Mouse (Mus musculus): ENCODE measurements at regions not wholly inside any gene's neighbourhood (a gene's known extent, or its start where the extent isn't known, plus 50 kb on each side); places are given as distances from the start of the nearest gene placed in this dataset.

DNA sequence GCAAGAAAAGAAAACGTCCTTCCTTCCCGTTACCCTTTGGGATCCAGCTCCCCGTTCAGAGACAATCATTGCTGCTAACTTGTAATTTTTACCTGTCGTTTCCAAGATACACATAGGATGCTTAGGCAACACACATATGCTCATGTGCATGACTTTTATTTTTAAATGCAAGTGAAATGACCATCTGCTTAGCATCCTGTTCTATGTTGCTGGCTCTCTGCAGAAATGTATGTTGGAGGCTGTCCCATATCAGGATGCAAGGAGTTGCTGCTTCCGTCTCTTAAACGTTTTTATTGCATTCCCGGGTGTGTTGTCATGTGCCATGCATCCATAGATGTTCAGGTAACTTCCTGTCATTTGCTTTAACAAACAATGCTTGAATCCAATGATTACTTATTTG is 304.9 kb upstream of the Fam92a start:
- DNase-seq (ENCODE audit: low read depth, low spot score), result no peak
- 82% methylated on average over 7 of the region's 7 CpGs for WGBS

DNA sequence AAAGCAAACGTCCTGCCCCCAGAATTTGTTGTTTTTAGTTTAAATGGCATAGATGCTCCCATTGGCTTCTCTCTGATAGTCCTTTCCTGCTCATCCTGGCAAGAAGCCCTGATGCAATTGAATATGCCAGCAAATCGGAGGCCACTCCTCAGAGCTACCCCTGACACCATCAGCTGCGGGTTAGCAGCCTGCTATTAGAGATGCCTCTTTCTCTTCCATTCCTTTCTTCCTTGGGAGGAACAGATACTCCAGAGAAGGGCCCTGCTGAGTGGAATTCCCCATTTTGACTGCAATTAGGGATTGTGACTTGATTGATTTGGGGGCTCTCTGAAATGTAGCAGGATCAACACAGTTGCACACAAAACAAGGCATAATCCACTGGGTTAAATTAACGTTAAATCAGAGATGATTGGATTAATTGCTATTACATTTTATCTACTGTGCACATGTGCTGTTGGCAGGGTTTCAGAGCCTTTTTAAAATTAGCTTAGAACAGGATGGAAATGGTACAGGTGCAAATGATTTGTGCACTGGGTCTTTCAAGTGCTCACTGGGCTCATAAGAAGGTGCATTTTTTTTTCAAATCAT is 303.3 kb upstream of the Fam92a start:
- 59% methylated on average over 4 of the region's 4 CpGs for WGBS
- DNase-seq (ENCODE audit: low read depth, low spot score), result no peak

DNA sequence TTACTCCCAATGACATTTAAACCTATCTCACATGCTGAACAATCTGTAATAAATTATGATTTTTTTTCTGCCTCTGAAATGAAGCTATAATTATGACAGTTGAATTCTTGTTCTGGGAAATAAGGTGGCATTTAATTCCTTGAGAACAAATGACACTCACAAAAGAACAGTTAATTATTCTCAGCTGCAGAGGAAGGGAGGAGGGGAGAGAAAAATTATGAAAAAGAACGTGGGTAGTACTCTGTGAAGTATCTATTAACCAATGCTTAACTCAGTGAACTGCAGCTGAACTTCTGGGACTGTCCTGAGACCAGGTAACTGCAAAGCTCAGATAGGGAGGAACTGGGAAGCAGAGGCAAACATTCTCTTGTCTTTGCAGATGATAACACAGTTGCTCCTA is 302.6 kb upstream of the Fam92a start:
- 41% methylated on average over 1 of the region's 1 CpGs for WGBS
- no peak for DNase-seq (ENCODE audit: low read depth, low spot score)

DNA sequence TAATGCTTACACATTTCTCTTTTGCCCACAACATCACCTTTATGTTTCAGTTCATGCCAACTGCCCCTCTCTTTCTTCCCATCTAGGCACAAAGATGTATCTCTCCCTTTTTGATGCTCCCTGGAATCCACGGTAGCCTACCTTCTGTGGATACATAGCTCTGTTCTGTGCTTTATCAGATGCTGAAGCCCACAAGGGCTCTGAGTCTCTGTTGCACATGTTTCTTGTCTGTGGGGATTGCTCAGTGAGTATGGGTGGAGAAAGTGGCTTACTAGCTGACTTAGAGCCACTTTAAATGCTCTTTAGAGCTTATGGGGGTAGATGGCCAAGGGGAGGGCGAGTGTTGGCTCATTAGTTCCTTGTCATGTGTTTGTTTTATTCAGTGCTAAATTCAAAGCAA is 289.9 kb upstream of the Fam92a start:
- DNase-seq (ENCODE audit: low read depth, low spot score), result no peak
- 64% methylated on average over 2 of the region's 2 CpGs for WGBS

DNA sequence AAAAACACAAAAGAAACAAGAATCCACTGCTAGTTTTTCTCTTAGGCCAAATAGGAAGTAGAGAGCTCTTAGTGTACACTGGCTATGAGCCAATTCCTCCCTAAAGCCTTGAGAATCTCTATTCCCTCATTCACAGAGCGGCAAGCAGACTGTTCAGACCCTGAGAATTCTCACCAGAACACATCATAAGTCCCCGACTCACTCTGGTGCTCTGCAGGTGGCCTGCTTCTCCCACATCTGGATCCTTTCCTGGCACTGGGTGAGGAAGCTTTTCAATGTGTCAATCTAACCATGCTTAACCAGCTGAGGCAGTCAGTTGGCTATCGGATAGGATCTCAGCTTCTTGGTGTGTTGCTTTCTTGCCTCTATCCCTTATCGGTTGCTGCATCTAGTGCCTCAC is 289.4 kb upstream of the Fam92a start:
- 63% methylated on average over 4 of the region's 4 CpGs for WGBS
- DNase-seq (ENCODE audit: low read depth, low spot score), result no peak

DNA sequence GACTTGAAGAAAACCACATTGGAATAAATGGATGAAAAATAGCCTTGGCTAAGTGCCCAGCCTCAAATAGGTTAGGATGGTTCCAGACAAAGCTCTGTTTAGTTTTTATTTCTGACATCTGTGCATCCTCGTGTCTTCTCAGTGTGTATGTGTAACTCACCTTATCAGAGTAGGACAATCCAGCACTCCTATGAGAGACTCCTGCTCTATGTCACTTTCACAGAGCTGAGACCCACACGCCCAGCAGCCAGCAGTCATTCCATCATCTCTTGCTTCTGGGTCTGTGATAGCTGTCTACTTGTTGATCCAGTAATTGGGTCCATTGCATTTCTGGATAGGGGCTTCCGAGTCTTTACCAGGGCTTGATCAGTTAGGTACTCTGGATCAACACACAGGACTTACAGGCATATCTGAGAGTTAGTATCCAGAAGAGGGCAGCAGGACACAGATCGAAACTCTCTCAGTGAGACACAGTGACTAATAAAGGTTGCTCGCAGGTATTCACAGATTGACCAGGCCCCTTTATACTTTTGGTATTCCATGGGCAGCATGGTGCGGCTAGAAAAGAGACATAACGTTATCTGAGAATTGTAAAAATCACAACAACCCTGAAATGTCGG is 286.3 kb upstream of the Fam92a start:
- 74% methylated on average over 8 of the region's 8 CpGs for WGBS
- DNase-seq (ENCODE audit: low read depth, low spot score), result no peak

DNA sequence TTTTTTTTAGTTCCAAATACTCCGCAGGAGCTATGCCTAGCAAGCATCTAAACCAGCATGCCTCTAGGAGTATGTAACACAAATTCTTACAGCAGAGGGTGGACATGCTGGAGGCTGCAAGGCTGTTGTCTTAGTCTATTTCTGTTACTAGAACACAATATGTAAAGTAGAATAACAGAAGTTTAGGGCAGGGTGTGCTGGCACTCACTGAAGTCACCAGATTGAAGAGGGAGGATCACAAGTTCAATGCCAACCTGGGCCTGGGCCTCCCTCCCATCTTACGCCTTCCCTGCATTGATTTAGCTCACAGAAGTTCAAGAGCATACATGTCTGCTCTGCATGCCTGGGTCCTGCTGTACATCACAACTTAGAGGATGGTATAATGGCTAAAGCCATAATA is 280.3 kb upstream of the Fam92a start:
- no peak for DNase-seq (ENCODE audit: low read depth, low spot score)
- 89% methylated on average over 2 of the region's 2 CpGs for WGBS

DNA sequence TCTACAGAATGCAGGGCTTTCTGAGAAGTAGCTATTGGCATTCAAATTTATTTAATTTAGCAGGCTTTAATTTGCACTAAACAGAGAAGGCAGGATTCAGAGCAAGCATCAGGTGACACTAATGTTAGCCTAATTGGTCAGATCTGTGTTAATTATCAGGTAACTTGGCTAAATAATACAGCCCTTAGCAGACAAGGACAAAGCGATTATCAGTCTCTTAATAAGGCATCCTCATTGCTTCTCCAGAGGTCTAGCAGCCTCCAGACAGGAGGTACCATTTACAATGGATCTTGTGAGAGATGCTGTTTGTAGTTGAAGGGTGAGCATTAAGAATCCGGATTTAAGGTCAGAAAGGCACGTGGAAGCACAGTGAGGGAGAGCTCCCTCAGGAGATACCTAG is 253.7 kb upstream of the Fam92a start:
- no peak for DNase-seq (ENCODE audit: low read depth, low spot score)
- WGBS, result 45% methylated on average over 3 of the region's 3 CpGs

DNA sequence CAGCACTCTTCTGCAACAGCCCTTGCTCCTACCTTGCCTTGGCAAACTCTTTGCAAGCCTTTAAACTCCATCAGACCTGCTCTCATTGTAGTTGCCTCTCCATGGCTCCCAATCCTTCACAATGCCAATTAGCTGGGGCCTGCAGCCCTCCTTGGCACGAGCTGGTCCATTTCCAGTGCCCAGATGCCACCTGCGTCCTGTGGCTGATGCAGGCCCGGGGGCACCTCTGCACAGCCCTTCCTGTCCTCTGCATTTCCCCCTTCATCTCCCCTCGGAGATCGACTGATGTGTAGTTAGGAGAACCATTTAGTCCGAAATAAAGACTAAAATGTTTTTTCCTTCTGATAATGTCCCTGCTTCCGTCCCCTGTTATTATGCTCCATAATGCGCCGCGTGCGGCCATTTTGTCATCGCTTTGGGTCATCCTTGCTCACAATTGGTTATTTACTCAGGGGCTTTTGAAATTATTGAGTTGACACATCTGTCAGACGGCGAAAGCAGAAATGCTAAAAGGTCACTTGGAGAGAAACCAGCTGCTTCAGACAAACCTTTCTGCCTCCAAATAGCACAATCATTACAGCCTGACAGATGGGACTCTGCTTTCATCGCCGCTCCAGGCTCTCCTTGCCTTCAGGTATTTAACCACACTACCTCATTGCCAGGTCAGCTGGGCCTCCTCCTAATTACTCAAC is 250.0 kb upstream of the Fam92a start:
- DNase-seq (ENCODE audit: low read depth, low spot score), result no peak
- WGBS, result 86% methylated on average over 16 of the region's 16 CpGs

DNA sequence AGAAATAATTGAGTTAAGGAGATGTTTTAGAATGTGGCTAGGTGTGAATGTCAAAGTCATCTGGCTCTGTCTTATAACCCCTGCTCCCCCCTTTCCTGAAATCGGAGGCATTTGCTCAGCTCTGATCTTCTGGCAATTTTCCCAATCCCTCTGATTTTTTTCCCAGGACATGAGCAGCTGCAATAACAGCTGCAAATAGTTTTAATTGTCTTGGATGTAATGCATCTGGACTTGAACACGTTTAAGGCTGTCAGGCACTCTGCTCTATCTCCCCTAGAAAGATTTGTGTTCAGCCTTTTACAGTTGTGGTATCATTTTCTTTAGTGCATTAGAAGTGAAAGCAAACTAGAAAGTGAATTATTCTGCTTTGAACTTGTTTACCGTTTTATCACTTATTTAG is 246.3 kb upstream of the Fam92a start:
- 44% methylated on average over 3 of the region's 3 CpGs for WGBS
- no peak for DNase-seq (ENCODE audit: low read depth, low spot score)

DNA sequence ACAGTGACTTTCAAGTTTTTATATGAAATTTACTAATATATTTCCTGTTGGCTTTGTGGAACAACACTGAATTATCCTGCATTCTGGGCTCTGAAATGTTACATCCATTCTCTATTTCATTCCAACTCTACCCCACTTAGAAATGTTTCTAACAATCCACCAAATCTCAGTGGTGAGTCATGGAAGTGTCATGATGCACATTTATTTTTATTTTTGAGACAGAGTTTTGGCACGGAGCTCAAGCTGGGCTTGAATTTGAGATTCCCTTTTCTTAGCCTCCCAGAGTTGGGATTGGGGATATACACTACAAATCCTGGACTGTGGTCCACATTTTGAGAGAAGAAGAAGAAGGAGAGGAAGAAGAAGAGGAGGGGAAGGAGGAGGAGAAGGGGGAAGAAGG is 223.5 kb upstream of the Fam92a start:
- DNase-seq (ENCODE audit: low read depth, low spot score), result no peak
- 70% methylated on average over 1 of the region's 1 CpGs for WGBS

DNA sequence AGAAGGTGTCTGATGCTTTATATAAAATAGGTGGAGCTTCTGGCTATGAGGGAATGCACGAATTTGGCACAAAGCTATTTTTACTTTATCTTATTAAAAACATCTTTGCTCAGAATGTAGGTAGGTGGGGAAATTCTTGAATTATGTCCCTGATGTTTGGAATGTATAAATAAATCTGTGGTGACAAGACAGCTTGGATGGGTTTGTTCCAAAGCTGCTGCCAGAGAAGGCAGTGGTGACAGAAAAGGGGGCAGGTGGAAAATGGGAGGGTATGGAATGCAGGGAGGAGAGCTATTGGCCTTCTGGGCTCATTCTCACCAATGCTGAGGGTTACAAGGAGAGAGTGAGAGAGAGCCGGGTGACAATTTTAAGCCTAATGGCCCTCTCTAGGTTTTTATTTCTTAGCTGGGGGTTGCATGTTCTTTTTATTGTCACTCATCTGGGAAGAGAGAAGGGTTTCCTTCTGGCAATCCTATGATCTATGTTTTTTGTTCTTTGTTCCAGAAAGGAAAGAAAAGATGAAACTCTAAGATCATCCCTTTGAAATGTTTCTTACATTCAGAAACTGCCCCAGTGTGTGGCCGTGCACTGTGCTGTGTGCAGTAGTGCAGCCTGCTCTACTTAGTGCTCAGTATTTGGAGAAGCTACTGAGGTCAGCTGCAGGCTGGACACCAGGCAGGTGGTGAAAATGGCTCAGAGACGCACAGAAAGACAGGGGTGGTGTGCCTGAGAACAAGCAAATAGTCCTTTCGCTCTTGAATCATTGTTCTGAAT is 205.2 kb upstream of the Fam92a start:
- WGBS, result 74% methylated on average over 5 of the region's 5 CpGs

DNA sequence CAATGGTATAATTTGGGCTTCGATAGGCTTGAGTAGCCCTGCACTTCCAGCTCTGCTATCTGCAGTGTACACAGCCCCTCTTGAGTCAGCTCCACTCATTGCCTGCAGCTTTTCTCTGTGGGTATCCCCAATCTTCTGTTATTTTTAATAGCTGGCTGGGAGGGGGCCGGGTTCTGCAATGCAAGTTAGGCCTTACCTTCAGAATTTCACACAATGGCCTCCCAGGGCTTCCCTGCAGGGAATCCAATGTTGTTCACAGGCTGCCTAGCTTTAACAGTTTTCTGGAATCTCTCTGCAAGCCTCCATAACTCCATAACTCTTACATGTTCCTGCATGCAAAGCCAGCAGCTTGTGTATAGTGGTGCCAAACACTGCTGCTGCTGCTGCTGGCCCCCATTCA is 197.7 kb upstream of the Fam92a start:
- 80% methylated on average over 2 of the region's 2 CpGs for WGBS
- DNase-seq (ENCODE audit: low read depth, low spot score), result no peak

More for the DNA sequence above, 205.2 kb upstream of the Fam92a start:
- DNase-seq (ENCODE audit: low read depth, low spot score), result no peak

DNA sequence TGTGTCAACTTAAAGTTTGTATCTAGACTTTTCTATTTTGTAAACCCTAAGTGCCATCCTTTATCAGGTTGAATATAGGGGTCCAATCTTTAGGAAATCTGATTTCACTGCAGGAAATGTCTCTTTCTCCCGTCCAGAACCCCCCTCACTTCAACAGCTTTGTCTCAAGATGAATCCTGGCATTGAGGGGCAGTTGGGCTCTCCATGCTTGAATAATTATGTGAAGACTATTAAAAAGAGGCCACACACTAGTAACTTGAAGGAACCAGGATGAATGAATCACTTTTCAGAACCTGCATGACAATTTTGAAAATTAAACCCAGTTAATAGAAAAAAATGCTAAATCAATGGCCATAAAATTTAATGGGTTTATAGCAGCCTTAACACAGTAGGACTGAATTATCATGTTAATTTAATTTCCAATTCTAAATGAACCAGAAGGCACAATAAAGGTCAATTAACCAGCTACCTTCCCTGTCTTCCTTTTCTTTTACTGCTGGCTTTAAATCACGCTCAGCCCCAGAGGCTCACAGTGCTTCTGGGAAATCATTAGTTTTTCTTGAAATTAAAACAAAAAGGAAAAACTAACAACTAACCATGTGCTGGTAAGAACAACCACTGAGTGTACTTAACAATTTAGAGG is 185.3 kb upstream of the Fam92a start:
- DNase-seq (ENCODE audit: low read depth, low spot score), result no peak
- WGBS, result 59% methylated on average over 2 of the region's 2 CpGs

DNA sequence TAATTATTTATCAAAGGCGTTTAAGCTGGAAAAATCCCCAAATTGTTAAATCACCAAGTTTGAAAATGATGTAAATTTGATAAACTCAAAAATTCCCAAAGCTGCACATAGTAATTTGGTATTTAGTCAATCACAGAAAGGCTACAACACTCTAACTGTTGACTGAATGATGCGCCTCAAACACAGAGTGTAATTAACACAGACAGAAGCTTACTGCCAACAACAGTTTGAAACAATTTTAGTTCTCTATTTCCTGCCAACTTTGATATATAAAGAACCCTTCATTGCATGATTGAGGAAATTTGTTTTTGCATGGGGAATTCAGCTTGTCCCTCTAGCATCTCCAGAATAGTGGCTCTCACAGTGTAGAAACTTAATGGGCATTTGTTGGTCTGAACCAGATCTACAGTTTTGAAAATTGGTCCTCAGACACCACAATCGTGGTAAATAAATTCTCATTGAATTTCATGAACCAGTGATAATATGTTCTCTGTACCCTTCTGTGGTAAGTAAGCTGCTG is 181.6 kb upstream of the Fam92a start:
- DNase-seq (ENCODE audit: low read depth, low spot score), result no peak
- 67% methylated on average over 3 of the region's 3 CpGs for WGBS

DNA sequence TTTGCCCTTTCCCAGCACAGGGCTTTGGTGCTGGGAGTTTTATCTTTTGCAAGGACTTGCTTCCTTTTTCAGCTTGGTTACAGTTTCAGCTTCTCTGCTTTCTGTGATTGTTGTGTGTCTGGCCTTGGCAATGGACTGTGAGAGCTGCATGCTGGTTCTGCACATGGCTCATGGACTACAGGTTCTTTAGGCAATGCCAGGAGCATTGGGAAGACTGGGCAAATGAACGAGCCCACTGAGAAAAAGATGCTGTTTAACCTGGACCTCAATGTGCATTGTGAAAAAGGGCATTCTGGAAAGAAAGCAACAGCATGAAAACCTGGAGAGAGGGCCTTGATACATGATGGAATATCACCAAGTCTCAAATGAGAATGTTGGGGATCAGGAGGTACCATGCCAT is 167.4 kb upstream of the Fam92a start:
- WGBS, result 71% methylated on average over 1 of the region's 1 CpGs

DNA sequence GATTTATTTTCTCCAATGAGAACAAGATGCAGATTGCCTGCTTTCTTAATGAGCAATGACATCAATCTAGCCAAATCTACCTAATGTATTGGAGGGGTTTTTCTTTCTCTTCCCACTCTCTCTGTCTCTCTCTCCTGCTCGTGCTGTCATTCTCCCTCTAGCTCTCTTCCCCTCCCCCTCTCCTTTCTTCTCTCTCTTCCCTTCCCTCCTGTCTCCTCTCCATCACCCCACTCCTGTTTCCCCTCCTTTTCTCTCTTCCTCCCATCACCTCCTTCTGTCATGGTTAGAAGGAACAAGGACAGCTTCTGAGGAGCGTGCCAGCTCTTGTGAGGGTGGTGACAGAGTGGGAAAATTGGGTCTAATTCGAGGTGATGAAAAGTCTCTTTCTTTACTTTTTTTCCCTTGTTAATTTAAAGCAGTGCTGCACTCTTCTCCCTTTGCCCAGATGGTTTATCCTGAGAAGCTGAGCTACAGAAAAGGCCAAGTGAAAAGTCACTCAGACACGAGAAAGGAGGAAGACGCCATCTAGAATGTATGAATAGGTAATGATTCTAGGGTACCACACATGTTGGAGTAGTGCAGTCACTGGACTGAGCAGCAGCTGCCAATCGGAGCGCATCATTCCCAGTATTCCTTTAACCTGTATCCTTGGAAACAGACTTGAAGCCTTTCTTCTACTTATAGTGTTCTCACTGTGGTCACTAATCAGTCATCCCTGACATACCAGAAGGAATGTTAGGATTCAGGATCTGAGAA is 163.2 kb upstream of the Fam92a start:
- 76% methylated on average over 7 of the region's 7 CpGs for WGBS

More for the DNA sequence above, 167.4 kb upstream of the Fam92a start:
- no peak for DNase-seq (ENCODE audit: low read depth, low spot score)

DNA sequence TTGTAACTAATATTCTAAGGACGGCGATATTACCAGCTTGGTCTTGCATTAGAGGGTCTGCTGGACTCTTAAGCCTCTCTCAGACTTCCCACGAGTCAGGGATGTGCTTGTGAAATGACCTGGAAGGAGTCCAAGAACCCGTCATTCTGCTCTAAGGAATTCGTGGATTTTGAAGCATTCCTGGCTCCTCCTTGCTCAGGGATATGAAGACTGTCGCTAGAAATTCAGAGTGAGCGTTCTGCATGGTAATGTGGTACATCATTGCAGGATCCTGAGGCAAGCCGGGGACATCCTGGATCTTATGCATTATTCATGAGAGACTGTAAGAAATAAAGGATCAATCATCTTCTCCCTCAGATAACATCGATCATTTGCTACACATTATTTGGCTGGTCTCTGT is 162.6 kb upstream of the Fam92a start:
- WGBS, result 60% methylated on average over 9 of the region's 9 CpGs
- DNase-seq (ENCODE audit: low read depth, low spot score), result no peak

More for the DNA sequence above, 163.2 kb upstream of the Fam92a start:
- DNase-seq (ENCODE audit: low read depth, low spot score), result no peak

DNA sequence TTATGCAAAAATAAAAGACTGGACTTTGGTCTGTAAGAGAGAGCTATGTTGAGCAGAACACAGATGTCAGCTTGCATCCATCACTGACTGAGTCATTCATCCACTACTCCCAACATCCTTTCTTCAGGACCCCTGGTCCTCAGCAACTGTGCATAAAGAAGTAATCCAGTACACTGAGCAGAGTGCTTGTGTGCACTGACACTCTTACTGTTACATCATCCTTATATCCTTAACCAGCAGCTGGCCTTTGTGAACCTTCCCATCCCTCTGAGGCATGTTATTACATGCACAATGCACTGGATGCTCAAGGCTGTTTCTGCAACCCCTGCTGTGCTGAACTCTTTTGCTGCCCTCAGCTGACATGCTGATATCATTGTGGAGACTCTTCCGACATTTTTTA is 144.2 kb upstream of the Fam92a start:
- no peak for DNase-seq (ENCODE audit: low read depth, low spot score)
- WGBS, result 93% methylated on average over 1 of the region's 1 CpGs

Data from large intestine, adult 2 months (tissue).